Mouse (Mus musculus): ENCODE results near the gene Coro6. TPM values are rescaled to one million over a fixed set of nuclear protein-coding genes. Genes with fewer than 3 reads are reported as not detected.
A peak's percentile ranks its signal among the peaks of the same experiment; 100 is the strongest.

Coro6 gene
- polyA plus RNA-seq, 1 experiment from 2014 or later = 0.26 TPM

DNA sequence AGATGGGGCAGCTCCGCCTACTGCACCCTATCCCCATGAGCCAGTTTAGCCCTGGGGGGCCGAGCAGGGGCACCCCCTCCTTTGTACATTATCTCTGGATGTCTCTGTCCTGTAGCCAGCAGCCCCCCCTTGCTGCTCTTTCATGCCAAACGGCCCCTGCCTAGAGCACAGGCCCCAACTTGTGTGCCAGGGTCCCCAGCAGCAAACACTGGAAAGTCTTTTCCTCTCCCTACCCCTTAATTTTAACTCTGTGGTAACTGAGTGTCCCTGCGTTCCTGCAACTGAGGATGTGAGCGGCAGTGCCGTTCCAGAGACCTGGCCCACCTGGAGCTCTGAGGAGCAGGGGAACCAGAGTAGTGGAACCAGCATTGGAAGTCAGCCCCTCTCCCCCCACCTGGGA, 44.7 kb downstream of the Coro6 start:
- no peak for ATAC-seq (ENCODE audit: low FRiP score, low TSS enrichment)
- no peak for DNase-seq
- Histone ChIP-seq H3K9ac (replicated peaks; ENCODE audit: low read length) (no peak overlapping the region), H3K4me3 (replicated peaks; ENCODE audit: low read depth, low read length) (no peak overlapping the region), H3K36me3 (ENCODE audit: control insufficient read depth, insufficient read depth, low read length) (peaks cover 54% of the 10 kb centered on the region), H3K27me3 (ENCODE audit: control insufficient read depth, insufficient read depth, low read length) (no peaks in the 10 kb centered on the region), H3K4me2 (ENCODE audit: low read length) (no peak overlapping the region), H3K27ac (replicated peaks; ENCODE audit: low read depth, low read length) (no peak overlapping the region), H3K9me3 (ENCODE audit: control insufficient read depth, low read length) (no peaks in the 10 kb centered on the region), H3K4me1 (ENCODE audit: control insufficient read depth, insufficient read depth, low read length) (peaks cover 5% of the 10 kb centered on the region)
- 88% methylated on average over 6 of the region's 6 CpGs for WGBS

DNA sequence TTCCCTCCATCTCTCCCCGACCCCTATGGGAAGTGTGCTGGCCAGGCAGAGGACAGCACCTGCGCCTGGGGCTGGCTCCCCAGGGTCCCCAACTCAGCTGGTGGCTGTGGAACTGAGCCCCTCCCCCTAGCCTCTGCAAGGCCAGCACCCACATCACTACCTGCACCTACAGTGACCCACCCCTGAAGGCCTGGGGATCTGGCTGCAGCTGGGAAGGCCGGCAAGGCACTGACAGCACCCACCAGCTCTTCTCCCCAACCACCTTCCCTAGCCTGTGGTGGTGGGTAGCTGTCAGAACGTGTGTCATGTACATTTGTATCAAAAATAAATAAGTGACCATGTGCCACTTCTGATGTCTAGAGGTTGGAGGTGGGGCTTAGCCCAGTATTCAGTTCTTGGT, 45.2 kb downstream of the Coro6 start:
- no peak for ATAC-seq (ENCODE audit: low FRiP score, low TSS enrichment)
- Histone ChIP-seq H3K27me3 (ENCODE audit: control insufficient read depth, insufficient read depth, low read length) (peaks cover 3% of the 10 kb centered on the region; the same call in 1 of the 2 replicates), H3K27ac (replicated peaks; ENCODE audit: low read depth, low read length) (no peak overlapping the region), H3K4me2 (ENCODE audit: low read length) (no peak overlapping the region), H3K36me3 (ENCODE audit: control insufficient read depth, insufficient read depth, low read length) (peaks cover 52% of the 10 kb centered on the region), H3K4me3 (replicated peaks; ENCODE audit: low read depth, low read length) (no peak overlapping the region), H3K9me3 (ENCODE audit: control insufficient read depth, low read length) (no peaks in the 10 kb centered on the region), H3K4me1 (ENCODE audit: control insufficient read depth, insufficient read depth, low read length) (peaks cover 9% of the 10 kb centered on the region), H3K9ac (replicated peaks; ENCODE audit: low read length) (no peak overlapping the region)
- WGBS = 78% methylated on average over 4 of the region's 4 CpGs
- DNase-seq = no peak

DNA sequence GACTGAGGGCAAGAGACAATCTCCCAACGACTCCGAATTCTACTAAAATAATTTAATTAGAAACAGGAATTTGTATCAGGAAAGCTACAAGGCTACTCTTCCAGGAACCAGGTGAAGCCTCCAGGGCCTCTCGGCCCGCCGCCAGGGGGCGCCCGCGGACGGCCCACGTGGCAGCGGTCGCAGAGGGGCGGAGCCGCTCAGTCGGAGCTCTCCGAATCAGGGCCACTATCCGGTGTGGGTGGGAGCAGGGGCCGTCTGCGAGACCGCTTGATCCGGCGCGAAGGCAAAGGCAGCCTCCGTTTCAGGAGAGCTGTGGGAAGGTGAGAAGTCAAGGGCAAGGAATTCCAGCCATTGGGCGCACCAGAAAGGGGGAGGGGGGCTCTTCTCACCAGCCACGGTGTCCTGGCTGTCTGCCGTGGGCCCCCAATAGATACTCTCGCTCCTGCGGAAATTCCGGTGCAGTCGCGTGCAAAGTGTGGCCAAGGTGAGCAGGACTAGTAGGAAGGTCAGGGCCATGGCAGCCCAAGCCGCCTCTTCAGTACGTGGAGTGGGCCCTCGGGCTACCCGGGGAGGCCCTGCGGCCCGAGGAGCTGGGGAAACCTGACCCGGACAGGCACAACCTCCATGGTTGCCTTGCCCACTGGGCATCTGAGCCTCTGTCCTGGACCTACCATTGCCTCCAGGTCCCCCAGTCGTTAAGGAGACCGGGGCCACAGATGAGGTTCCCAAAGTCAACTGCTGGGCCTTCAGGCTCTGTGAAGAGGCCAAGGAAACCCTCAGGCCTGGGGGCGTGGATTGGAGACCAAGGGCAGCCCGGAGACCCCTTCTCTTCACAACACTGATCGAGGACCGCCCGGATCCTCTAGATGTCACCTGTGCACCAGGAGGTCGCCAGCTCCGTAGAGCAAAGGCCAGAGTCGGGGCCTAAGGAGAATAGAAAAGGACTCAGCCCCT, 46.1 kb downstream of the Coro6 start:
- WGBS = 20% methylated on average over 49 of the region's 49 CpGs
- H3K9ac ChIP-seq (replicated peaks; ENCODE audit: low read length) = peak overlapping the region; percentile 29; the same call in 1 of the 2 replicates
- peaks cover 4% of the 10 kb centered on the region for H3K27me3 ChIP-seq (ENCODE audit: control insufficient read depth, insufficient read depth, low read length)
- H3K27ac ChIP-seq (replicated peaks; ENCODE audit: low read depth, low read length) = no peak overlapping the region
- peak overlapping the region; percentile 53 for H3K4me2 ChIP-seq (ENCODE audit: low read length)
- H3K36me3 ChIP-seq (ENCODE audit: control insufficient read depth, insufficient read depth, low read length) = peaks cover 44% of the 10 kb centered on the region
- ATAC-seq (ENCODE audit: low FRiP score, low TSS enrichment) (peak; percentile 37; the same call in 1 of the 2 replicates), DNase-seq (peak; percentile 91)
- H3K4me1 ChIP-seq (ENCODE audit: control insufficient read depth, insufficient read depth, low read length) = peaks cover 11% of the 10 kb centered on the region
- no peaks in the 10 kb centered on the region for H3K9me3 ChIP-seq (ENCODE audit: control insufficient read depth, low read length)
- peak overlapping the region; percentile 20 for H3K4me3 ChIP-seq (replicated peaks; ENCODE audit: low read depth, low read length)

DNA sequence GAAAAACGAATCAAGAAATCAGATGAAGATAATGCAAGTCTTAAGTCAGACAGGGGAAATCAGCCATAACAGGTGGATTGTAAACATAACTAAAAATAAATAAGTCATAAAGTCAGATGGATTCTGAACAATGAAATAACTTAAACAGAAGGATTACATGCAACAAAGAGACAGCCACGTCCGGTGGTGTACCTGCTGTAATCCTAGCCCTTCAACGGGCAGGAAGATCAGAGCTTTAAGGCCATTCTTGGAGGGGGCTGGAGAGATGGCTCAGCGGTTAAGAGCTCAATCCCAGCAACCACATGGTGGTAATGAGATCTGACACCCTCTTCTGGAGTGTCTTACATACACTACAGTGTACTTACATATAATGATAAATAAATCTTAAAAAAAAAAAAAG, 49.1 kb downstream of the Coro6 start:
- Histone ChIP-seq H3K36me3 (ENCODE audit: control insufficient read depth, insufficient read depth, low read length) (peaks cover 14% of the 10 kb centered on the region), H3K4me3 (replicated peaks; ENCODE audit: low read depth, low read length) (no peak overlapping the region), H3K9me3 (ENCODE audit: control insufficient read depth, low read length) (no peaks in the 10 kb centered on the region), H3K27ac (replicated peaks; ENCODE audit: low read depth, low read length) (no peak overlapping the region), H3K4me1 (ENCODE audit: control insufficient read depth, insufficient read depth, low read length) (peaks cover 31% of the 10 kb centered on the region), H3K4me2 (ENCODE audit: low read length) (no peak overlapping the region), H3K9ac (replicated peaks; ENCODE audit: low read length) (no peak overlapping the region), H3K27me3 (ENCODE audit: control insufficient read depth, insufficient read depth, low read length) (peaks cover 25% of the 10 kb centered on the region)
- WGBS = 75% methylated on average over 5 of the region's 5 CpGs
- ATAC-seq (ENCODE audit: low FRiP score, low TSS enrichment) (no peak), DNase-seq (no peak)

DNA sequence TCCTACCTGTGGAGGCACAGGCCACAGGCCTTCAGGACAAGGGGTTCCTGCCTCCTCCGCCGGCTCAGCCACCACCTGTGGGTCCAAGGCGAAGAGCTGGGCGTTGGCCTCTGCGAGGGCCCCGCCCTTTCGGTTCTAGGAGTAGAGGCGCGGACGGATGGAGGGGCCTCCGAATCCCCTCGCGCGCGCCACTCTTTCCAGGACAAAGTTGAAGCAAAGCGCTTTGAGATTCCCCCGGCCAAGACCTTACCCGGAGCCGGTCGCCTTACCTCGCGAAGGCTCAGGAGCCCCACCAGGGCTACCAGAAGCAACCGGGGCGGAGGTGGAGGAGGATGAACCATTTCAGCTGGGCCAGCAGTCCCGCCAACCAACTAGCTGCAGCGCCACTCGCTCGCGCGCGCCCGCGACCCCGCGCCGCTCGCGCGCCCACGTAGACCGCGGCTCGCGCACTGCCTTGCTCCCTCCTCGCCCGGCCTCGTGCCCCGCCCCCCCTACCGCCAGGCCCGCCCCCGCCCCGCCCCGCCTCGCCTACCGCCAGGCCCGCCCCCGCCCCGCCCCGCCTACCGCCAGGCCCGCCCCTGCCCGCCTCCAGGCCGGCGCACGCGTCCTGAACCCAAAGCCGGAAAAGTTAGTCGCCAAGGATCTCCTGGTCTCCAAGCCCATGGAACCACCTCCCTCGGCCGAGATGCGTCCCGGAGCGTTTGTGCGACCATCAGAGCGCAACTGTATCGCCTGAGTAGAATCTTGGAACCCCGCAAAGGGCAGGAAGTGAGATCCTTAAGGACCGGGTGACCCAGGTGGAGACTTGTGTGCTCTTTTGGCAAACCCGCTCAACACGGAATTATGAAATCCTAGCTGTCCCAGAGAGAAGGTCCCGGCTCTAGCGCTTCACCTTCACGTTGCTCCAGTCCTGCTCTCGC, 50.9 kb downstream of the Coro6 start:
- Histone ChIP-seq H3K4me1 (ENCODE audit: control insufficient read depth, insufficient read depth, low read length) (peaks cover 34% of the 10 kb centered on the region), H3K9me3 (ENCODE audit: control insufficient read depth, low read length) (no peaks in the 10 kb centered on the region), H3K4me3 (replicated peaks; ENCODE audit: low read depth, low read length) (peak overlapping the region; percentile 58), H3K27me3 (ENCODE audit: control insufficient read depth, insufficient read depth, low read length) (peaks cover 36% of the 10 kb centered on the region), H3K36me3 (ENCODE audit: control insufficient read depth, insufficient read depth, low read length) (no peaks in the 10 kb centered on the region), H3K9ac (replicated peaks; ENCODE audit: low read length) (peak overlapping the region; percentile 55), H3K27ac (replicated peaks; ENCODE audit: low read depth, low read length) (no peak overlapping the region), H3K4me2 (ENCODE audit: low read length) (peak overlapping the region; percentile 98)
- ATAC-seq (ENCODE audit: low FRiP score, low TSS enrichment) (peak; percentile 69), DNase-seq (peak; percentile 89)
- WGBS = under 1% methylated on average over 79 of the region's 84 CpGs

DNA sequence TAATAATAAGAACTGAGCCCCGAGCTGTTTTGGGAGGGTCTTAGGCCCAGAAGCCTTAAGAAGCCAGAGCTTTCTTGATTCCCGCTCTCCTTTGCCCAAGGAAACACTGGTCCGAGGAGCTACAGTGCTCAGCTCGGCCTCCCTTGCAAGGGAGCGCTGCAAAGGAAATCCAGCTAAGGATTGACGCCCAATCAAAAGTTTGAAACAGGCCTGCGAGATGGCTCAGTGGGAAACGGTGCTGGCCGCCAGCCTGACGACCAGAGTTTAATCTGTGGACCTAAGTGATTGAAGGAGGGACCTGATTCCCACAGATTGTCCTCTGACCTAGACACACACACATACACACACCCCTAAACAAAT, 51.6 kb downstream of the Coro6 start:
- ATAC-seq (ENCODE audit: low FRiP score, low TSS enrichment) (no peak), DNase-seq (peak; percentile 25)
- no peaks in the 10 kb centered on the region for H3K9me3 ChIP-seq (ENCODE audit: control insufficient read depth, low read length)
- peaks cover 36% of the 10 kb centered on the region for H3K27me3 ChIP-seq (ENCODE audit: control insufficient read depth, insufficient read depth, low read length)
- 6% methylated on average over 10 of the region's 10 CpGs for WGBS
- H3K4me2 ChIP-seq (ENCODE audit: low read length) = peak overlapping the region; percentile 98
- no peak overlapping the region for H3K27ac ChIP-seq (replicated peaks; ENCODE audit: low read depth, low read length)
- no peak overlapping the region for H3K9ac ChIP-seq (replicated peaks; ENCODE audit: low read length)
- peaks cover 30% of the 10 kb centered on the region for H3K4me1 ChIP-seq (ENCODE audit: control insufficient read depth, insufficient read depth, low read length)
- H3K4me3 ChIP-seq (replicated peaks; ENCODE audit: low read depth, low read length) = peak overlapping the region; percentile 58
- H3K36me3 ChIP-seq (ENCODE audit: control insufficient read depth, insufficient read depth, low read length) = no peaks in the 10 kb centered on the region

DNA sequence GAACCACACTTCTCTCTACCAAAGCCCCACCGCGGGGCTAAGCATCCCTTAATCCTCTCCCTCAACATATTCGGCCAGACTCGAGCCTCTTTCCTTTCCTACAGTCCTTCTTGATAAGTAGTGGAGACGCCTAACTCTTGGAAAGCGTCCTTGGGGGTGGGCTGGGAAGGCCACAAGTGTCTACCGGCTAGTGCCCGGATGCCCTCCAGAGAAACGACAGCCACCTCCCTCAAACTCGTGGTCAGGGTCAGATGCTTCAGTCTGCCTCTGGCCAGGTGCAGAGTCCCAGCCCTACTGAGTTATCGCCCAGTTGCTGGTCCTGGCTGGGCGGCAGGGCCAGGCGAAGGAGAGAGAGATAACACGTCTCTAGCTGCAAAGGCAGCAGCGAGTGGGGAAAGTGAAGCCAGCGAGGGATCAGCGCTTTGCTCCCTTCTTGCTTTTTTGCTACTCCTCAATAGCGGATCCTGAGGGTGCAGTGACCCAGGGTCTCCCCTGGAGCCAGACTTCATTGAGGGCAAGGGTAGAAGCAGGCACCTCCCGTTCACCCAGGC, 52.1 kb downstream of the Coro6 start:
- WGBS = 9% methylated on average over 19 of the region's 19 CpGs
- no peak overlapping the region for H3K27ac ChIP-seq (replicated peaks; ENCODE audit: low read depth, low read length)
- ATAC-seq (ENCODE audit: low FRiP score, low TSS enrichment) = no peak; the same call in 1 of the 2 replicates
- H3K27me3 ChIP-seq (ENCODE audit: control insufficient read depth, insufficient read depth, low read length) = peaks cover 36% of the 10 kb centered on the region
- H3K9me3 ChIP-seq (ENCODE audit: control insufficient read depth, low read length) = no peaks in the 10 kb centered on the region
- H3K4me1 ChIP-seq (ENCODE audit: control insufficient read depth, insufficient read depth, low read length) = peaks cover 30% of the 10 kb centered on the region
- DNase-seq = no peak
- H3K9ac ChIP-seq (replicated peaks; ENCODE audit: low read length) = peak overlapping the region; percentile 46
- peak overlapping the region; percentile 98 for H3K4me2 ChIP-seq (ENCODE audit: low read length)
- H3K36me3 ChIP-seq (ENCODE audit: control insufficient read depth, insufficient read depth, low read length) = no peaks in the 10 kb centered on the region
- H3K4me3 ChIP-seq (replicated peaks; ENCODE audit: low read depth, low read length) = peak overlapping the region; percentile 58
